Mouse (Mus musculus) heart, adult 2 months (tissue): ENCODE data around the gene Necab3. TPM values are rescaled to one million over a fixed set of nuclear protein-coding genes. Genes with fewer than 3 reads are reported as not detected.

Experiments
- DNase-seq, 2 experiments: peaks; one replicate each; pipeline ENCODE4 v3.0.0; 2021
- H3K27ac ChIP-seq: fragments of 200-600 bp; 2 replicates; pipeline ENCODE4 v1.8.1; 2022
- H3K27me3 ChIP-seq: fragments of 200-500 bp; 2 replicates; pipeline ENCODE4 v1.6.1; 2012; ENCODE audit warnings: mild to moderate bottlenecking, low read length, inconsistent platforms, mixed read lengths; ENCODE audit not compliant: control insufficient read depth, insufficient read depth
- H3K36me3 ChIP-seq: fragments of 200-500 bp; 2 replicates; pipeline ENCODE4 v1.6.1; 2012; ENCODE audit warnings: low read length, inconsistent platforms; ENCODE audit not compliant: control insufficient read depth, insufficient read depth
- H3K4me1 ChIP-seq: fragments of 200-500 bp; 2 replicates; pipeline ENCODE4 v1.6.1; 2011; ENCODE audit warnings: low read length; ENCODE audit not compliant: control insufficient read depth, insufficient read depth
- H3K4me3 ChIP-seq: fragments of 200-600 bp; 2 replicates; pipeline ENCODE4 v1.8.1; 2022
- H3K79me2 ChIP-seq: fragments of 200-500 bp; replicated peaks from 2 replicates; pipeline ENCODE4 v1.6.1; 2012; ENCODE audit warnings: mild to moderate bottlenecking, inconsistent platforms, low read length, moderate library complexity, mixed read lengths; ENCODE audit not compliant: control insufficient read depth, insufficient read depth
- H3K9ac ChIP-seq: fragments of 200-500 bp; 2 replicates; pipeline ENCODE4 v1.6.1; 2012; ENCODE audit warnings: low read depth, mild to moderate bottlenecking, control low read depth, inconsistent platforms, low read length, mixed read lengths
- CTCF ChIP-seq: fragments of 200-600 bp; IDR thresholded peaks from 2 replicates; pipeline ENCODE4 v1.8.1; 2022; ENCODE audit warnings: antibody characterized with exemption, mild to moderate bottlenecking, moderate library complexity
- EP300 ChIP-seq: fragments of 200-500 bp; IDR thresholded peaks from 2 replicates; pipeline ENCODE4 v1.6.1; 2011; ENCODE audit warnings: low read depth, low read length, control low read depth; ENCODE audit not compliant: insufficient read depth
- POLR2A ChIP-seq: fragments of 200-500 bp; IDR thresholded peaks from 2 replicates; pipeline ENCODE4 v1.6.1; 2011; ENCODE audit warnings: mild to moderate bottlenecking, low read depth, low read length, control low read depth; ENCODE audit not compliant: insufficient read depth
- WGBS: fragments of 180-500 bp; shearing (Covaris S2); methylation state at CpG from one replicate; pipeline ENCODE4 v1.1.7; 2018; 5-methylcytosine and 5-hydroxymethylcytosine counted together
- intact Hi-C: fragments of 180-260 bp; cut with DNase I; formaldehyde crosslinking; loops from one replicate; pipeline ENCODE4 v1.15.1; 2025
- polyA plus RNA-seq: library from polyadenylated mRNA; depleted of rRNA; stranded (reverse); fragments of >200 nt; gene quantifications from 2 replicates; pipeline ENCODE4 v1.2.3, GENCODE M21; 2012
- total RNA-seq, 2 experiments: library from RNA; stranded (reverse); gene quantifications; 2 replicates each; pipeline ENCODE4 v1.2.3; 2021

The Necab3 gene
- total and polyA plus RNA-seq, 3 experiments: 0.20 to 0.90 (median 0.23) TPM

GRCm38 (mm10) chr2:154516944-154517343 lies 41.7 kb downstream of the Necab3 start:
- no peak overlapping the region for H3K4me3 ChIP-seq
- no peak overlapping the region for H3K27ac ChIP-seq
- WGBS: 60% methylated on average over 3 of the region's 3 CpGs
- DNase-seq: no peak
- H3K79me2 ChIP-seq: no peaks in the 10 kb centered on the region
- no peaks in the 10 kb centered on the region for H3K4me1 ChIP-seq
- intact Hi-C loops: loop anchor here (5.0 kb wide), 1 partner anchor 100 kb away; no protein-coding TSS in a partner anchor
- no peaks in the 10 kb centered on the region for H3K27me3 ChIP-seq
- peaks cover 3% of the 10 kb centered on the region for H3K36me3 ChIP-seq
- no peak for TF ChIP-seq POLR2A
- TF ChIP-seq EP300: no peak
- TF ChIP-seq CTCF: no peak
- H3K9ac ChIP-seq: no peak overlapping the region

- Histone ChIP-seq H3K4me3 (no peak overlapping the region), H3K4me1 (peaks cover 3% of the 10 kb centered on the region; the same call in 1 of the 2 replicates), H3K79me2 (no peaks in the 10 kb centered on the region), H3K27ac (no peak overlapping the region), H3K27me3 (no peaks in the 10 kb centered on the region), H3K36me3 (peaks cover 4% of the 10 kb centered on the region; the same call in 1 of the 2 replicates), H3K9ac (no peak overlapping the region)
- intact Hi-C loops: no loop called here
- 83% methylated on average over 3 of the region's 3 CpGs for WGBS
- no peak for TF ChIP-seq CTCF
- no peak for TF ChIP-seq POLR2A
- TF ChIP-seq EP300: no peak
- DNase-seq: no peak
Observed at GRCm38 (mm10) chr2:154510141-154510540, 48.5 kb downstream of the Necab3 start.

- intact Hi-C loops: loop anchor here (5.0 kb wide), 1 partner anchor 71 kb away; the partner anchor contains the start of gene Cbfa2t2
- H3K27me3 ChIP-seq: no peaks in the 10 kb centered on the region
- peaks cover 4% of the 10 kb centered on the region; the same call in 1 of the 2 replicates for H3K36me3 ChIP-seq
- 90% methylated on average over 4 of the region's 4 CpGs for WGBS
- no peak overlapping the region for H3K27ac ChIP-seq
- TF ChIP-seq EP300 (no peak), CTCF (no peak), POLR2A (no peak)
- peaks cover 3% of the 10 kb centered on the region; the same call in 1 of the 2 replicates for H3K4me1 ChIP-seq
- no peak overlapping the region for H3K9ac ChIP-seq
- DNase-seq: no peak
- H3K4me3 ChIP-seq: no peak overlapping the region
- H3K79me2 ChIP-seq: no peaks in the 10 kb centered on the region; the same call in 1 of the 2 replicates
Observed at GRCm38 (mm10) chr2:154508450-154508849, 50.2 kb downstream of the Necab3 start.

- peaks cover 3% of the 10 kb centered on the region; the same call in 1 of the 2 replicates for H3K4me1 ChIP-seq
- no peak for TF ChIP-seq EP300
- TF ChIP-seq CTCF: peak; percentile 54
- no peak overlapping the region for H3K27ac ChIP-seq
- DNase-seq: peak; percentile 10 to 18
- H3K79me2 ChIP-seq: no peaks in the 10 kb centered on the region; the same call in 1 of the 2 replicates
- peaks cover 4% of the 10 kb centered on the region; the same call in 1 of the 2 replicates for H3K36me3 ChIP-seq
- H3K9ac ChIP-seq: no peak overlapping the region
- no peak overlapping the region for H3K4me3 ChIP-seq
- intact Hi-C loops: loop anchor here (5.0 kb wide), 1 partner anchor 70 kb away; the partner anchor contains the start of gene Cbfa2t2
- 60% methylated on average over 9 of the region's 9 CpGs for WGBS
- no peaks in the 10 kb centered on the region for H3K27me3 ChIP-seq
Observed at GRCm38 (mm10) chr2:154507566-154508283, 51.0 kb downstream of the Necab3 start.

GRCm38 (mm10) chr2:154507076-154507475 lies 51.6 kb downstream of the Necab3 start:
- no peak overlapping the region for H3K9ac ChIP-seq
- TF ChIP-seq POLR2A (no peak), CTCF (no peak), EP300 (no peak)
- peaks cover 3% of the 10 kb centered on the region; the same call in 1 of the 2 replicates for H3K4me1 ChIP-seq
- whole genome bisulfite sequencing: 87% methylated on average over 2 of the region's 2 CpGs
- H3K4me3 ChIP-seq: no peak overlapping the region
- no peak for DNase-seq
- peaks cover 4% of the 10 kb centered on the region; the same call in 1 of the 2 replicates for H3K36me3 ChIP-seq
- no peaks in the 10 kb centered on the region for H3K27me3 ChIP-seq
- intact Hi-C loops: loop anchor here (5.0 kb wide), 1 partner anchor 70 kb away; the partner anchor contains the start of gene Cbfa2t2
- H3K79me2 ChIP-seq: no peaks in the 10 kb centered on the region; the same call in 1 of the 2 replicates
- no peak overlapping the region for H3K27ac ChIP-seq

- Histone ChIP-seq H3K79me2 (peaks cover 3% of the 10 kb centered on the region; the same call in 1 of the 2 replicates), H3K27ac (no peak overlapping the region), H3K36me3 (no peaks in the 10 kb centered on the region; the same call in none of the 2 replicates), H3K4me3 (no peak overlapping the region), H3K9ac (no peak overlapping the region), H3K27me3 (no peaks in the 10 kb centered on the region), H3K4me1 (peaks cover 3% of the 10 kb centered on the region; the same call in 1 of the 2 replicates)
- intact Hi-C loops: no loop called here
- TF ChIP-seq EP300 (no peak), POLR2A (no peak), CTCF (no peak)
- no peak for DNase-seq
- 89% methylated on average over 3 of the region's 3 CpGs for WGBS
Observed at GRCm38 (mm10) chr2:154500758-154501157, 57.9 kb downstream of the Necab3 start.
